Mouse (Mus musculus): ENCODE data around the gene Ddb1. TPM values are rescaled to one million over a fixed set of nuclear protein-coding genes. Genes with fewer than 3 reads are reported as not detected.
"Not testable (repeated sequence)": the region's sequence is repeated elsewhere in the genome, so short reads cannot be mapped to it uniquely, and the experiment has no call there.

The Ddb1 gene
- total RNA-seq (2021), result 100 to 1,000 TPM; 114 to 129 TPM
- long read RNA-seq, experiment 1, full-length matches to known transcripts, result 31 of 56 reads
- long read RNA-seq, experiment 1, partial matches to known transcripts, result 23 of 56 reads
- long read RNA-seq, experiment 1, other reads (novel, unspliced or antisense), result 2 of 56 reads
- long read RNA-seq, experiment 2, full-length matches to known transcripts, result 76 of 102 reads
- long read RNA-seq, experiment 2, partial matches to known transcripts, result 22 of 102 reads
- long read RNA-seq, experiment 2, other reads (novel, unspliced or antisense), result 4 of 102 reads

DNA sequence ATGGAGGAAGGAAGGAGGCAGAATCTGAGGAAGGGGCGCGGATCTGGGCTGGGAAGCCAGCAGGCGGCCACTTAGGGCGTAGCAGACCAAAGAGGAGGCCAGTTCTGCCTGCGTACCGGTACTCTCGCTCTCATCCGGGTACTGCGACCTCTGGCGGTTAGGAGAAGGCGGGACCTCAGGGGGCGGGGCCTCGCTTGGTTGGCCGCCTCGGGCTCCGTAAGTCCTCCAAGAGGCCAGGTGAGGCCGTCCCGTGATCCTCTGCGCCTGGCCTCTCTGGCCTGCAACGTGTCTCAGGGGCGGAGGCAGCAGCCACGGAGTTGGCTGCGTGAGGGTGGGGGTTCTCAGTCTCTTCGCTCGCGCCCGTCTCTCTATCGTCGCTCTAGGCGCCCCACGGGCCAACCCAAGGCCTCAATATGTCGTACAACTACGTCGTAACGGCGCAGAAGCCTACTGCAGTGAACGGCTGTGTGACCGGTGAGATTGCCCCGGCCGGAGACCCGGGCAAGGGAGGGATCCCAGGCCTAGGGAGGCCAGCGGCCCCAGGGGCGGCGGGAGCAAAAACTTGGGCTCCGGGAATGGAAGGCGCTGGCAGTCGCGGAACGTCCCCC is at the start of gene Ddb1, which contains the start of gene Tkfc:
Gene Ddb1 (plus strand): TSS at position 35 of the 608 bp plus-strand sequence.
Gene Tkfc (minus strand): TSS at position 362 of the 608 bp plus-strand sequence.
- DNase-seq, result peak; percentile 98

DNA sequence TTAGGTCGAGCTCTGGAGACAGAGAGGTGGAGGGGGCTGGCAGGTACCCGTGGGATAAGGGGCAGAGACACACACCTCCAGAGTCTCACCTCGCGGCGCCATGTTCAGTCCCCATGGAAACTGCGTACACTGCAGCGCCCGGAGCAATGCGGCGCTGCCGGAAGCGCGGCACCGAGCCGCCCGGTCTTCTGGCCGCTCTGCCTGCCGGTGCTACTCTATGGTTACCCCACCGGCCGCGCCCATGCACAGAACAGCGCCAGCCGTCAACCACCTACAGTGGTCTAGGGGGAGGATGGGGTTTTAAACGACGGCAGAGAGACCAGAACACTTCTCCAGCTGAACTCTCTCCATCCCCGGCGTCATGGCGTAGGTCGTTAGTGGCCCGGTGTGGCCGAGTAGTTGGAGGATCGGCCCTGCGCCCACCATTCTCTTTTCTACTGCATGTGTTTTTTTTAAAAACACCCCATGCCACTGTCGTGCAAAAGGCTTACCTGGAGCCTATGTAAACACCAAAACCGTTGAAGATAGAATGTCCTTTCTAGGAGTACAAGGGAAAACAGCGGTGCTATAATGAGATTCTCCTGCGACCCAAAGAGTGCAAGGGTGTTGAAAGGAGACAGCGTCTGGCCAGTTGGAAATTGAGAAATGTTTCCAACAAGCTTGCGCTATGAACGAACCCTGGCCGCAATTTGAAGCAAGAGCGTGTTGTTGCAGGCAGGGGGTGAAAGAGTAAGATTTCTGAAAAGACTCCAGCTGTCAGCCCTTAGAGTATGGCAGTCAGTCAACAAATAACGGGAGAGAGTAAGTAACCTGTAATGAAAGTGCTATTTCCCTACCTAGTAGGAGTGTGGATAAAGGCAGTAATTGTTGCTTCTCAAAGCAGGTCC is 49.3 kb upstream of the Ddb1 start, which contains the start of gene Tmem216:
Gene Tmem216 (minus strand): TSS at position 615 of the 887 bp plus-strand sequence.
- DNase-seq, result peak; percentile 80

GRCm38 (mm10) chr19:10557001-10557400 is 48.1 kb upstream of the Ddb1 start:
- no peak for DNase-seq

GRCm38 (mm10) chr19:10557430-10557829 is 47.7 kb upstream of the Ddb1 start:
- DNase-seq, result no peak

GRCm38 (mm10) chr19:10557837-10558375 is 47.2 kb upstream of the Ddb1 start:
- DNase-seq, result not testable (repeated sequence)

DNA sequence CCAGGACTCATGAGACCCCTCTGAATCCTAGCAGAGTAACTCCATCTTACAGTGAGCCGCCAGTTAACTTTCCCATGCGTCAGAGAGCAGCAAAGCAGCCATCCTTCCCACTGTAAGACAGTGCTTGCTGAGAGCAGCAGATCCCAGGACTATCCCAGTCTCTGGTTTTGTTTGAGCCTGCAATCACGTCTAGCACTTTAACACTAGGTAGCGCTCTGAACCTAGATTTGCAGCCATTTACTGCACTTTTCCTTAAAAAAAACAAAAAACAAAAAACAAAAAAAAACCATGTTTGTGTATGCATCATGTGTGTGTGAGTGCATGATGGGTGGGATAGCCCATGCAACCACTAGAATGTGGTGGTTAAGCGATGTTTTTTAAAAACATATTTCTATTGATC is 45.0 kb upstream of the Ddb1 start:
- DNase-seq, result no peak

- no peak for DNase-seq
Measured at GRCm38 (mm10) chr19:10561558-10562314, 43.4 kb upstream of the Ddb1 start.

- DNase-seq, result no peak
Measured at GRCm38 (mm10) chr19:10562351-10562750, 42.8 kb upstream of the Ddb1 start.

GRCm38 (mm10) chr19:10564278-10564677 is 40.8 kb upstream of the Ddb1 start:
- DNase-seq, result no peak

DNA sequence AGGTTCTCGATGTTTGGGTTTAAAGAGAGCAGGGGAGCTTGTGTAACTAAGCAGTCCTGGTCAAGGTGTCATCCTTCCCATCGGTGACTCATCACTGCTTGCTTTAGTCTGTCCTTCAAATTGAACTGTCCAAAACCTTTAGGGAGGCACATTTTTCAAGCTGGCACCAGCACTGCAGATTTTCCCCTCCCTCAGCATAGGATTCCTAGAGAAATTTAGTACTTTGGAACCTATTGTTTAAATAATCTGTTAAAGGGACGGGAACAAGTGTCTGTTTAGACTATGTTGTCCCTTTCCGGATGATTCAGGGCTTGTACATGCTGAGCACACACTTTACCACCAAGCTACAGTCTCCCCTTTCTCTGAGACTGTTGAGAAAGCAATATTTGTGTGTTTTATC is 39.9 kb upstream of the Ddb1 start:
- no peak for DNase-seq

GRCm38 (mm10) chr19:10569627-10570026 is 35.5 kb upstream of the Ddb1 start:
- no peak for DNase-seq

GRCm38 (mm10) chr19:10576690-10577561 is 28.2 kb upstream of the Ddb1 start, which contains the start of the genes Cyb561a3 and Tmem138:
Gene Cyb561a3 (plus strand): TSS chr19:10577172.
Gene Tmem138 (minus strand): TSS chr19:10577362.
- DNase-seq, result peak; percentile 89

GRCm38 (mm10) chr19:10580102-10580501 is 25.0 kb upstream of the Ddb1 start:
- no peak for DNase-seq

DNA sequence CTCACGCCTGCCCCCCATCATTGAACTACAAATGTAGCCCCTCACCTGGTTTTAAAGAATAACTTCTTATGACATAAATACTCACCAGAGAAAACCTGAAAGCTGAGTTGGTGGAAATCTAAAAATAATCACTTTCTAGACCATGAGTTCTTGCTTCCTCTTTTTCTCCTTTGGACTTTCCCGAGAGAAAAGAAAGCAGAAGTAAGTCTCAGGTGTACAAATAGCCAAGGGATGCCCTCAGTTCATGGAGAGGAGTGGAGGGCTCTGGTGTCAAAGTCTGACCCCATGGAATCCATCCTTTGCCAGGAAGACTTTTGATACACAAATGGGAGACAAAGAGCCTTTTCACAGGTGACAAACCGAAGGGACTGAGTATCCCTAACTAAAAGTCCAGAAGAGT is 24.4 kb upstream of the Ddb1 start:
- DNase-seq, result no peak

DNA sequence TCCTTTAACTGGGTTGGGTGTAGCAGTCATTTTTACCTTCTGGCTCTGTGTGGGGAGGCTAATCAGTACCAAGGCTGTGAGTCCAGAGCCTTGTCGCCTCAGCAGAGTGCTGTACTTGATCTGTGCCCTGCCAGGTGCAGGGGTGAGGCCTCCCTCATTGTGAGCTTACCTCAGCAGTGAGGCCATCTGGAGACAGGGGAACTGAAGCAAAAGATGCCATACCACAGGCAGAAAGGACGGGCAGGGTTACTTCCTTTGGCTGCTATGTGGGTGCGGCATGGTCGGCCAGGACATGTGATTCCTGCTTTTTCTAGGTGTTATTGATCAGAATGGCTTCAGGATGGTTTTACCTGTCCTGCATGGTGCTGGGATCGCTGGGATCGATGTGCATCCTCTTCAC is 23.1 kb upstream of the Ddb1 start:
- no peak for DNase-seq

GRCm38 (mm10) chr19:10583550-10584146 is 21.5 kb upstream of the Ddb1 start:
- no peak for DNase-seq

DNA sequence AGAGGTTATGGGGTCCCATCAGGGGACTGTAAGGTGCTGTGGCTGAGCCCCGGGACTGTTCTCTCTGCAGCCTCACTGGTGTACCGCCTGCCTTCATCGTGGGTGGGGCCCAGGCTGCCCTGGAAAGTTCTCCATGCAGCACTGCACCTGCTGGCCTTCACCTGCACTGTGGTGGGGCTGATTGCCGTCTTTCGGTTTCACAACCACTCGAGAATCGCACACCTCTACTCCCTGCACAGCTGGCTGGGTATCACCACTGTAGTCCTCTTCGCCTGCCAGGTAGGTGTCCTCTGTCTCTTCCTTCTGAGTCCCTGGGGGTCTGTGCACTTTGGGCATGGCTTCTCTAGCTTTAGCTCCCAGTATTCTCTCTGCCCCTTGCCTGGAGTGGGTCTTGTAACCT is 20.0 kb upstream of the Ddb1 start:
- DNase-seq, result no peak

DNA sequence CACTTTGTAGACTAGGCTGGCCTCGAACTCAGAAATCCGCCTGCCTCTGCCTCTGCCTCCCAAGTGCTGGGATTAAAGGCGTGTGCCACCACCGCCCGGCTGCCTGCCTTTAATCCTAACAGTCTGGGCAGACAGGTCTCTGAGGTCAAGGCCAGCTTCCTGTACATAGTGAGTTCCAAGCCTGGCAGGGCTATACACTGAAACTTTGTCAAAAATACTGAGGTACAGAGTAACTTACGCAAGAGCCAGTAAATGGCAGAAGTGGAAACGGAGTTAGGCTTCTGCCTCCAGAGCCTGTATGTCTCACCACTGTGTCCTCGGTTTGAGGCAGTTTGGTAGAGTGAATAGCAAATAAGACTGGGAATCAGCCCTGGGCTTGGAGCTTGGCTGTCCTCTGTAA is 17.9 kb upstream of the Ddb1 start:
- DNase-seq, result no peak

- DNase-seq, result no peak
Measured at GRCm38 (mm10) chr19:10589127-10589857, 15.8 kb upstream of the Ddb1 start.

All from gastrocnemius, postnatal 25 days (tissue).